Mouse (Mus musculus): ENCODE measurements at regions not wholly inside any gene's neighbourhood (a gene's known extent, or its start where the extent isn't known, plus 50 kb on each side); places are given as distances from the start of the nearest gene placed in this dataset.

GRCm38 (mm10) chr4:82139806-82140205, 565.7 kb downstream of the Nfib start:
- TF ChIP-seq POLR2A (IDR thresholded peaks at IDR 0.05; ENCODE audit: insufficient read depth, low read depth, low read length) (no peak), CTCF (IDR thresholded peaks at IDR 0.05) (no peak), EP300 (IDR thresholded peaks at IDR 0.05; ENCODE audit: insufficient read depth, low read depth, low read length) (no peak)
